Comparison of ENCODE assay signal across 8 mouse cellular contexts in genomic region chr19:32755104-32755791, GRCm38 (mm10). TPM values are rescaled to one million over a fixed set of nuclear protein-coding genes. Genes with fewer than 3 reads are reported as not detected.
DNase-seq lines count a peak whose midpoint lies in the region; ATAC-seq and TF ChIP-seq lines count a peak whose summit lies in the region.

No protein-coding gene starts in this region.

- TF ChIP-seq RAD21 in MEL (IDR thresholded peaks at IDR 0.05; ENCODE audit: low read depth, low read length), result no peak

- peak in 1 of 2 experiments; percentile 49; a peak in 1 of 4 replicates for TF ChIP-seq EP300 in MEL (IDR thresholded peaks at IDR 0.05; ENCODE audit: low read depth in 1 of 2, low read length in 2 of 2)
- no peak for TF ChIP-seq EP300 in stomach, postnatal 0 days (optimal IDR thresholded peaks at IDR 0.05)

- H3K9ac ChIP-seq in heart, embryonic 12.5 days, result peak overlapping the region; percentile 73
- peak overlapping the region; percentile 88 for H3K9ac ChIP-seq in MEL (ENCODE audit: control insufficient read depth, low read depth, low read length, poor library complexity, severe bottlenecking)
- peak overlapping the region; percentile 88 for H3K9ac ChIP-seq in forebrain, embryonic 13.5 days
- peak overlapping the region; percentile 87 for H3K9ac ChIP-seq in liver, embryonic 11.5 days (ENCODE audit: low read depth, low read length)
- peak overlapping the region; percentile 80 for H3K9ac ChIP-seq in stomach, postnatal 0 days (ENCODE audit: low read length)

- peak overlapping the region; percentile 93 for H3K4me2 ChIP-seq in heart, embryonic 12.5 days
- peak overlapping the region; percentile 95 for H3K4me2 ChIP-seq in forebrain, embryonic 13.5 days
- H3K4me2 ChIP-seq in liver, embryonic 11.5 days, result peak overlapping the region; percentile 95
- H3K4me2 ChIP-seq in stomach, postnatal 0 days (replicated peaks; ENCODE audit: low read depth), result peak overlapping the region; percentile 97

- peaks cover 17% of the 10 kb centered on the region for H3K4me1 ChIP-seq in heart, embryonic 12.5 days (replicated peaks)
- H3K4me1 ChIP-seq in MEL (ENCODE audit: control insufficient read depth in 1 of 2, insufficient read depth in 2 of 2, low read length in 2 of 2), result peaks cover 0 to 2% of the 10 kb centered on the region in 2 experiments; a peak in 1 of 4 replicates
- H3K4me1 ChIP-seq in forebrain, embryonic 13.5 days, result peaks cover 23% of the 10 kb centered on the region
- H3K4me1 ChIP-seq in liver, embryonic 11.5 days (replicated peaks; ENCODE audit: control insufficient read depth, insufficient read depth, low read length), result peaks cover 18% of the 10 kb centered on the region
- H3K4me1 ChIP-seq in stomach, postnatal 0 days (replicated peaks; ENCODE audit: control insufficient read depth, insufficient read depth), result no peaks in the 10 kb centered on the region

- no peaks in the 10 kb centered on the region; the same call in 1 of the 2 replicates for H3K27me3 ChIP-seq in heart, embryonic 12.5 days (replicated peaks)
- H3K27me3 ChIP-seq in MEL (ENCODE audit: control insufficient read depth in 1 of 2, insufficient read depth in 2 of 2, low read length in 2 of 2), result no peaks in the 10 kb centered on the region
- H3K27me3 ChIP-seq in forebrain, embryonic 13.5 days, result no peaks in the 10 kb centered on the region
- no peaks in the 10 kb centered on the region for H3K27me3 ChIP-seq in liver, embryonic 11.5 days (replicated peaks; ENCODE audit: control insufficient read depth, insufficient read depth, low read length)
- no peaks in the 10 kb centered on the region for H3K27me3 ChIP-seq in stomach, postnatal 0 days (ENCODE audit: control insufficient read depth, insufficient read depth, low read length)

- H3K4me3 ChIP-seq in heart, embryonic 12.5 days, result peak overlapping the region; percentile 99
- peak overlapping the region; percentile 84 to 95 for H3K4me3 ChIP-seq in MEL (ENCODE audit: control insufficient read depth in 1 of 2, insufficient read depth in 1 of 2, low read depth in 2 of 2, low read length in 2 of 2)
- peak overlapping the region; percentile 97 for H3K4me3 ChIP-seq in forebrain, embryonic 13.5 days
- H3K4me3 ChIP-seq in liver, embryonic 11.5 days (ENCODE audit: low read depth, low read length), result peak overlapping the region; percentile 97
- H3K4me3 ChIP-seq in stomach, postnatal 0 days (ENCODE audit: low read depth, low read length), result peak overlapping the region; percentile 99

- TF ChIP-seq POLR2A in MEL (IDR thresholded peaks at IDR 0.05; ENCODE audit: control insufficient read depth in 1 of 2, insufficient read depth in 1 of 2, low read depth in 1 of 2, low read length in 2 of 2, poor library complexity in 1 of 2), result no peak

- no peaks in the 10 kb centered on the region for H3K36me3 ChIP-seq in heart, embryonic 12.5 days
- peaks cover 0 to 6% of the 10 kb centered on the region in 2 experiments; a peak in 2 of 4 replicates for H3K36me3 ChIP-seq in MEL (ENCODE audit: control insufficient read depth in 1 of 2, insufficient read depth in 2 of 2, low read length in 2 of 2)
- H3K36me3 ChIP-seq in forebrain, embryonic 13.5 days (ENCODE audit: poor library complexity, severe bottlenecking), result no peaks in the 10 kb centered on the region
- H3K36me3 ChIP-seq in liver, embryonic 11.5 days (ENCODE audit: control insufficient read depth, insufficient read depth, low read length), result no peaks in the 10 kb centered on the region
- H3K36me3 ChIP-seq in stomach, postnatal 0 days (ENCODE audit: control insufficient read depth, insufficient read depth, low read length), result no peaks in the 10 kb centered on the region

- H3K27ac ChIP-seq in heart, embryonic 12.5 days (ENCODE audit: poor library complexity, severe bottlenecking), result peak overlapping the region; percentile 95
- H3K27ac ChIP-seq in MEL (ENCODE audit: control insufficient read depth, low read depth, low read length), result no peak overlapping the region
- H3K27ac ChIP-seq in forebrain, embryonic 13.5 days, result no peak overlapping the region
- peak overlapping the region; percentile 98 for H3K27ac ChIP-seq in liver, embryonic 11.5 days (ENCODE audit: low read depth, low read length)
- H3K27ac ChIP-seq in stomach, postnatal 0 days (replicated peaks), result peak overlapping the region; percentile 94

- H3K79me2 ChIP-seq in MEL (ENCODE audit: control insufficient read depth, insufficient read depth, low read length, poor library complexity), result peaks cover 27% of the 10 kb centered on the region

- WGBS in heart, embryonic 12.5 days, result 9% methylated on average over 12 of the region's 12 CpGs
- WGBS in forebrain, embryonic 13.5 days, result 4% methylated on average over 12 of the region's 12 CpGs
- 11% methylated on average over 12 of the region's 12 CpGs for WGBS in liver, embryonic 11.5 days
- WGBS in stomach, postnatal 0 days, result 10% methylated on average over 12 of the region's 12 CpGs

- DNase-seq in heart, adult 8-10 months (ENCODE audit: low spot score), result no peak
- DNase-seq in MEL (ENCODE audit: low read depth, low spot score), result no peak
- DNase-seq in liver, embryonic 11.5 days (ENCODE audit: low spot score), result no peak
- DNase-seq in stomach, postnatal 0 days (ENCODE audit: low spot score), result no peak
- no peak for DNase-seq in layer of hippocampus, adult 18-20 months (ENCODE audit: low spot score in 2 of 2)
- DNase-seq in layer of hippocampus, postnatal 25 days (ENCODE audit: extremely low spot score in 1 of 2, low spot score in 1 of 2), result no peak

- no peaks in the 10 kb centered on the region for H3K9me3 ChIP-seq in heart, embryonic 12.5 days (replicated peaks)
- no peaks in the 10 kb centered on the region for H3K9me3 ChIP-seq in MEL (replicated peaks; ENCODE audit: insufficient read depth, low read length)
- H3K9me3 ChIP-seq in forebrain, embryonic 13.5 days (replicated peaks), result no peaks in the 10 kb centered on the region
- no peaks in the 10 kb centered on the region for H3K9me3 ChIP-seq in liver, embryonic 11.5 days (ENCODE audit: control insufficient read depth, low read length)
- H3K9me3 ChIP-seq in stomach, postnatal 0 days (ENCODE audit: control insufficient read depth, low read length), result no peaks in the 10 kb centered on the region

- no peak for ATAC-seq in heart, embryonic 12.5 days (ENCODE audit: insufficient number of reproducible peaks, low FRiP score)
- no peak for ATAC-seq in forebrain, embryonic 13.5 days
- no peak for ATAC-seq in liver, embryonic 11.5 days (replicated peaks; ENCODE audit: low FRiP score)
- no peak for ATAC-seq in stomach, postnatal 0 days (ENCODE audit: low FRiP score, low TSS enrichment)

- TF ChIP-seq CTCF in MEL (IDR thresholded peaks at IDR 0.05 in 2 of 3, conservative IDR thresholded peaks at IDR 0.05 in 1 of 3; ENCODE audit: control insufficient read depth in 1 of 3, insufficient read depth in 1 of 3, low read depth in 2 of 3, low read length in 3 of 3, poor library complexity in 1 of 3, severe bottlenecking in 1 of 3), result no peak
- TF ChIP-seq CTCF in stomach, postnatal 0 days (IDR thresholded peaks at IDR 0.05; ENCODE audit: low read depth), result no peak

TF ChIP-seq in MEL, 35 proteins besides CTCF, POLR2A, EP300 and RAD21:
- TF ChIP-seq RCOR1 (IDR thresholded peaks at IDR 0.05; ENCODE audit: low read depth, low read length) (0 out of 2 replicates have a peak, but pooled peaks have one; percentile 80), SIN3A (IDR thresholded peaks at IDR 0.05; ENCODE audit: low read length) (no peak; the same call in 1 of the 2 replicates), TCF12 (IDR thresholded peaks at IDR 0.05; ENCODE audit: low read depth, low read length) (0 out of 2 replicates have a peak, but pooled peaks have one; percentile 17), ELF1 (IDR thresholded peaks at IDR 0.05; ENCODE audit: low read depth, low read length) (no peak), ZNF384 (IDR thresholded peaks at IDR 0.05; ENCODE audit: low read depth, low read length) (peak; percentile 75), ETS1 (IDR thresholded peaks at IDR 0.05; ENCODE audit: low read depth, low read length) (peak; percentile 64)

RNA-seq across cellular contexts. Expression of gene Pten, which starts 2.0 kb away (rescaled TPM):
- polyA plus RNA-seq in heart, embryonic 12.5 days (2016; fragmentation: Nextera tagmentation; extraction: Ambion mirVana), result 6.1 and 7.7 TPM in 2 replicates
- 10 to 100 TPM; 54.6 to 66.1 (median 59.4) TPM for total RNA-seq in heart, adult 8-10 months (2022)
- total RNA-seq in MEL (2012; rRNA removed), result 35.3 and 35.8 TPM in 2 replicates
- polyA plus RNA-seq in MEL (2012; ENCODE audit: insufficient read depth in 1 of 2, insufficient read length in 2 of 2, low read depth in 1 of 2, low replicate concordance in 2 of 2, missing spikeins in 1 of 2), result 100 to 1,000 TPM in 1 of 2 experiments, 10 to 100 TPM in 1; 22.7 to 104 TPM
- 10.9 and 12.3 TPM in 2 replicates for polyA plus RNA-seq in forebrain, embryonic 13.5 days (2015; fragmentation: Nextera tagmentation; extraction: Ambion mirVana)
- polyA plus RNA-seq in liver, embryonic 11.5 days (2014; fragmentation: Nextera tagmentation; extraction: Ambion mirVana), result 6.6 and 6.8 TPM in 2 replicates
- 7.2 and 8.1 TPM in 2 replicates for polyA plus RNA-seq in stomach, postnatal 0 days (2015; fragmentation: Nextera tagmentation; extraction: Ambion mirVana)
- 100 to 1,000 TPM; 110 to 112 TPM for total RNA-seq in layer of hippocampus, adult 18-20 months (2021)
- 100 to 1,000 TPM; 111 to 117 TPM for total RNA-seq in layer of hippocampus, postnatal 25 days (2021)

RNA-seq across cellular contexts. Expression of gene Atad1, which starts 15.7 kb away (rescaled TPM):
- polyA plus RNA-seq in heart, embryonic 12.5 days (2016; fragmentation: Nextera tagmentation; extraction: Ambion mirVana), result 63.1 and 65.3 TPM in 2 replicates
- total RNA-seq in heart, adult 8-10 months (2022), result 10 to 100 TPM; 82.6 to 92.2 (median 84.8) TPM
- 45.6 and 48.4 TPM in 2 replicates for total RNA-seq in MEL (2012; rRNA removed)
- 10 to 100 TPM in 1 of 2 experiments, not detected in 1; 35.8 TPM for polyA plus RNA-seq in MEL (2012; ENCODE audit: insufficient read depth in 1 of 2, insufficient read length in 2 of 2, low read depth in 1 of 2, low replicate concordance in 2 of 2, missing spikeins in 1 of 2)
- polyA plus RNA-seq in forebrain, embryonic 13.5 days (2015; fragmentation: Nextera tagmentation; extraction: Ambion mirVana), result 102 and 112 TPM in 2 replicates
- polyA plus RNA-seq in liver, embryonic 11.5 days (2014; fragmentation: Nextera tagmentation; extraction: Ambion mirVana), result 58.3 and 58.6 TPM in 2 replicates
- polyA plus RNA-seq in stomach, postnatal 0 days (2015; fragmentation: Nextera tagmentation; extraction: Ambion mirVana), result 42.2 and 42.6 TPM in 2 replicates
- total RNA-seq in layer of hippocampus, adult 18-20 months (2021), result 100 to 1,000 TPM in 1 of 2 experiments, 10 to 100 TPM in 1; 86.5 to 103 TPM
- 100 to 1,000 TPM in 1 of 2 experiments, 10 to 100 TPM in 1; 97.1 to 105 TPM for total RNA-seq in layer of hippocampus, postnatal 25 days (2021)

Comparison
In these comparisons a context has a peak if more than half of its experiments do, and no peak if none do; other contexts are left out.
1. H3K27ac ChIP-seq: peak in heart, embryonic 12.5 days (single experiment), liver, embryonic 11.5 days (single experiment) and stomach, postnatal 0 days (single experiment); none in MEL (single experiment) and forebrain, embryonic 13.5 days (single experiment).
2. Peak in every context shown above with its lines, with median percentiles within 50 percentile points of each other: H3K4me2 ChIP-seq, H3K4me3 ChIP-seq and H3K9ac ChIP-seq.